Mouse (Mus musculus): ENCODE results near the gene Dhx16.

Gene Dhx16

GRCm38 (mm10) chr17:35883777-35884176 lies 4.2 kb downstream of the Dhx16 start:
- in situ Hi-C loops (cut with MboI, MseI), result no loop called here

- in situ Hi-C loops (cut with MboI, MseI), result no loop called here
Observed at GRCm38 (mm10) chr17:35887725-35888124, 8.1 kb downstream of the Dhx16 start.

GRCm38 (mm10) chr17:35896781-35897643 lies 17.4 kb downstream of the Dhx16 start, which contains the start of gene 2310061I04Rik:
Gene 2310061I04Rik, minus strand, starts transcription at chr17:35897431.
- in situ Hi-C loops (cut with MboI, MseI), result loop anchor here (10.0 kb wide), 1 partner anchor 52 kb away; the partner anchor contains the start of gene Mdc1

GRCm38 (mm10) chr17:35897644-35898573 lies 18.3 kb downstream of the Dhx16 start:
- in situ Hi-C loops (cut with MboI, MseI), result loop anchor here (10.0 kb wide), 1 partner anchor 53 kb away; the partner anchor contains the start of gene Mdc1

GRCm38 (mm10) chr17:35900636-35901035 lies 21.0 kb downstream of the Dhx16 start:
- in situ Hi-C loops (cut with MboI, MseI), result no loop called here

GRCm38 (mm10) chr17:35903343-35903991 lies 23.8 kb downstream of the Dhx16 start:
- in situ Hi-C loops (cut with MboI, MseI), result no loop called here

GRCm38 (mm10) chr17:35903992-35904355 lies 24.4 kb downstream of the Dhx16 start:
- in situ Hi-C loops (cut with MboI, MseI), result no loop called here

- in situ Hi-C loops (cut with MboI, MseI), result loop anchor here (5.0 kb wide), 1 partner anchor 78 kb away; no protein-coding TSS in a partner anchor
Observed at GRCm38 (mm10) chr17:35905587-35905986, 26.0 kb downstream of the Dhx16 start.

GRCm38 (mm10) chr17:35907609-35908008 lies 28.0 kb downstream of the Dhx16 start:
- in situ Hi-C loops (cut with MboI, MseI), result loop anchor here (5.0 kb wide), 1 partner anchor 80 kb away; no protein-coding TSS in a partner anchor

GRCm38 (mm10) chr17:35909186-35909918 lies 29.7 kb downstream of the Dhx16 start:
- in situ Hi-C loops (cut with MboI, MseI), result loop anchor here (5.0 kb wide), 1 partner anchor 82 kb away; no protein-coding TSS in a partner anchor

GRCm38 (mm10) chr17:35909919-35910369 lies 30.3 kb downstream of the Dhx16 start, which contains the start of gene Atat1:
Gene Atat1, minus strand, starts transcription at chr17:35910075.
- in situ Hi-C loops (cut with MboI, MseI), result loop anchor here (5.0 kb wide), 1 partner anchor 83 kb away; no protein-coding TSS in a partner anchor

- in situ Hi-C loops (cut with MboI, MseI), result no loop called here
Observed at GRCm38 (mm10) chr17:35914975-35915374, 35.4 kb downstream of the Dhx16 start.

GRCm38 (mm10) chr17:35915538-35916296 lies 36.1 kb downstream of the Dhx16 start:
- in situ Hi-C loops (cut with MboI, MseI), result no loop called here

- in situ Hi-C loops (cut with MboI, MseI), result no loop called here
Observed at GRCm38 (mm10) chr17:35916297-35917142, 36.9 kb downstream of the Dhx16 start, which contains the start of the genes Mrps18b and Ppp1r10. Gene Mrps18b, minus strand, starts transcription at chr17:35916389. Gene Ppp1r10, plus strand, starts transcription at chr17:35916434.

- in situ Hi-C loops (cut with MboI, MseI), result no loop called here
Observed at GRCm38 (mm10) chr17:35917143-35917462, 37.5 kb downstream of the Dhx16 start.

GRCm38 (mm10) chr17:35917463-35918251 lies 38.0 kb downstream of the Dhx16 start:
- in situ Hi-C loops (cut with MboI, MseI), result no loop called here

GRCm38 (mm10) chr17:35918276-35919059 lies 38.8 kb downstream of the Dhx16 start:
- in situ Hi-C loops (cut with MboI, MseI), result no loop called here
